Mouse (Mus musculus) MEL (cell line): ENCODE measurements around the gene Tenm3. TPM values are rescaled to one million over a fixed set of nuclear protein-coding genes. Genes with fewer than 3 reads are reported as not detected.

Source experiments
- DNase-seq: peaks from one replicate; pipeline ENCODE4 v3.0.0; 2011; ENCODE audit warnings: low read depth, low spot score
- H3K27ac ChIP-seq: 2 replicates; pipeline ENCODE4 v1.5.1; 2012; ENCODE audit warnings: low read depth, mild to moderate bottlenecking, control low read depth, low read length, moderate library complexity; ENCODE audit not compliant: control insufficient read depth
- H3K27me3 ChIP-seq, 2 experiments: fragments of 150-350 bp in 1 of 2; sonication (generic) in 1 of 2; 2 replicates each; pipeline ENCODE4 v1.6.1; 2012; ENCODE audit warnings: low read length in 2 of 2, mild to moderate bottlenecking in 2 of 2, improper control_type of control experiment in 1 of 2, moderate library complexity in 1 of 2; ENCODE audit not compliant: insufficient read depth in 2 of 2, control insufficient read depth in 1 of 2
- H3K36me3 ChIP-seq, 2 experiments: 2 replicates each; pipeline ENCODE4 v1.6.1; 2012 to 2014; ENCODE audit warnings: low read length in 2 of 2, improper control_type of control experiment in 1 of 2, inconsistent platforms in 1 of 2, mild to moderate bottlenecking in 1 of 2; ENCODE audit not compliant: insufficient read depth in 2 of 2, control insufficient read depth in 1 of 2
- H3K4me1 ChIP-seq, 2 experiments: fragments of 150-350 bp in 1 of 2; sonication (generic) in 1 of 2; 2 replicates each; pipeline ENCODE4 v1.6.1; 2012; ENCODE audit warnings: low read length in 2 of 2, improper control_type of control experiment in 1 of 2, mild to moderate bottlenecking in 1 of 2; ENCODE audit not compliant: insufficient read depth in 2 of 2, control insufficient read depth in 1 of 2
- H3K4me3 ChIP-seq, 2 experiments: fragments of 150-350 bp in 1 of 2; sonication (generic) in 1 of 2; 2 replicates each; pipeline ENCODE4 v1.5.1; 2012; ENCODE audit warnings: low read depth in 2 of 2, low read length in 2 of 2, mild to moderate bottlenecking in 2 of 2, moderate library complexity in 2 of 2, control low read depth in 1 of 2, improper control_type of control experiment in 1 of 2; ENCODE audit not compliant: control insufficient read depth in 1 of 2, insufficient read depth in 1 of 2
- H3K79me2 ChIP-seq: 2 replicates; pipeline ENCODE4 v1.6.1; 2012; ENCODE audit warnings: mild to moderate bottlenecking, low read length, moderate library complexity; ENCODE audit not compliant: control insufficient read depth, poor library complexity, insufficient read depth
- H3K9ac ChIP-seq: 2 replicates; pipeline ENCODE4 v1.6.1; 2012; ENCODE audit warnings: low read depth, mild to moderate bottlenecking, control low read depth, low read length, moderate library complexity; ENCODE audit not compliant: control insufficient read depth, poor library complexity, severe bottlenecking
- H3K9me3 ChIP-seq: fragments of 150-350 bp; sonication (generic); replicated peaks from 2 replicates; pipeline ENCODE4 v1.6.1; 2012; ENCODE audit warnings: mild to moderate bottlenecking, low read length, improper control_type of control experiment, moderate library complexity; ENCODE audit not compliant: insufficient read depth
- BHLHE40 ChIP-seq: IDR thresholded peaks from 2 replicates; pipeline ENCODE4 v1.6.1; 2012; ENCODE audit warnings: low read depth, mild to moderate bottlenecking, inconsistent platforms, low read length, improper control_type of control experiment, borderline replicate concordance
- CHD1 ChIP-seq: IDR thresholded peaks from 2 replicates; pipeline ENCODE4 v1.6.1; 2012; ENCODE audit warnings: low read depth, mild to moderate bottlenecking, inconsistent platforms, low read length, improper control_type of control experiment
- JUND ChIP-seq: IDR thresholded peaks from 2 replicates; pipeline ENCODE4 v1.6.1; 2011; ENCODE audit warnings: low read depth, mild to moderate bottlenecking, improper control_type of control experiment, low read length
- KAT2A ChIP-seq: conservative IDR thresholded peaks from 2 replicates; pipeline ENCODE4 v1.6.1; 2012; ENCODE audit warnings: low read depth, low read length, improper control_type of control experiment, inconsistent platforms
- MAZ ChIP-seq: IDR thresholded peaks from 2 replicates; pipeline ENCODE4 v1.6.1; 2012; ENCODE audit warnings: low read depth, mild to moderate bottlenecking, inconsistent platforms, low read length, improper control_type of control experiment
- MYC ChIP-seq: IDR thresholded peaks from 2 replicates; pipeline ENCODE4 v1.6.1; 2011; ENCODE audit warnings: low read depth, mild to moderate bottlenecking, low read length, improper control_type of control experiment, moderate library complexity
- NELFE ChIP-seq: IDR thresholded peaks from 2 replicates; pipeline ENCODE4 v1.6.1; 2011; ENCODE audit warnings: low read depth, low read length, improper control_type of control experiment
- NRF1 ChIP-seq: IDR thresholded peaks from 2 replicates; pipeline ENCODE4 v1.6.1; 2014; ENCODE audit warnings: low read depth, mild to moderate bottlenecking, inconsistent platforms, low read length, improper control_type of control experiment, moderate library complexity; ENCODE audit not compliant: poor library complexity, insufficient read depth, severe bottlenecking
- POLR2AphosphoS5 ChIP-seq: IDR thresholded peaks from 2 replicates; pipeline ENCODE4 v1.6.1; 2012; ENCODE audit warnings: low read depth, borderline replicate concordance, mild to moderate bottlenecking, inconsistent platforms, low read length, moderate library complexity, mixed read lengths
- RCOR1 ChIP-seq: IDR thresholded peaks from 2 replicates; pipeline ENCODE4 v1.6.1; 2012; ENCODE audit warnings: low read depth, mild to moderate bottlenecking, inconsistent platforms, low read length, improper control_type of control experiment
- SIN3A ChIP-seq: IDR thresholded peaks from 2 replicates; pipeline ENCODE4 v1.6.1; 2012; ENCODE audit warnings: low read length, improper control_type of control experiment, inconsistent platforms
- SMC3 ChIP-seq: IDR thresholded peaks from 2 replicates; pipeline ENCODE4 v1.6.1; 2011; ENCODE audit warnings: low read depth, low read length, improper control_type of control experiment
- TAL1 ChIP-seq: IDR thresholded peaks from 2 replicates; pipeline ENCODE4 v1.6.1; 2012; ENCODE audit warnings: mild to moderate bottlenecking, inconsistent platforms, low read length, moderate library complexity, mixed read lengths
- USF1 ChIP-seq: IDR thresholded peaks from 2 replicates; pipeline ENCODE4 v1.6.1; 2014; ENCODE audit warnings: low read depth, mild to moderate bottlenecking, inconsistent platforms, low read length, improper control_type of control experiment, moderate library complexity
- USF2 ChIP-seq, 2 experiments: IDR thresholded peaks; 2 replicates each; pipeline ENCODE4 v1.6.1; 2011 to 2012; ENCODE audit warnings: improper control_type of control experiment in 2 of 2, low read length in 2 of 2, borderline replicate concordance in 1 of 2, inconsistent platforms in 1 of 2, low read depth in 1 of 2, mild to moderate bottlenecking in 1 of 2; ENCODE audit not compliant: insufficient read depth in 1 of 2
- ZMIZ1 ChIP-seq: IDR thresholded peaks from 2 replicates; pipeline ENCODE4 v1.6.1; 2012; ENCODE audit warnings: low read depth, mild to moderate bottlenecking, inconsistent platforms, low read length, improper control_type of control experiment, moderate library complexity
- polyA plus RNA-seq, 2 experiments: library from polyadenylated mRNA; stranded (reverse) in 1 of 2; unstranded in 1 of 2; fragments of >175 nt in 1 of 2; fragments of >200 nt in 1 of 2; gene quantifications; 2 replicates each; pipeline versions ENCODE4 v1.2.1 to v1.2.4; 2012; ENCODE audit warnings: low replicate concordance in 2 of 2, low read depth in 1 of 2; ENCODE audit not compliant: insufficient read length in 2 of 2, insufficient read depth in 1 of 2, missing spikeins in 1 of 2
- total RNA-seq: library from RNA; depleted of rRNA; stranded (reverse); fragments of 300-350 nt; gene quantifications from 2 replicates; pipeline ENCODE4 v1.2.3, GENCODE M21; 2012

Tenm3 gene
- total and polyA plus RNA-seq, 3 experiments, result not detected

DNA sequence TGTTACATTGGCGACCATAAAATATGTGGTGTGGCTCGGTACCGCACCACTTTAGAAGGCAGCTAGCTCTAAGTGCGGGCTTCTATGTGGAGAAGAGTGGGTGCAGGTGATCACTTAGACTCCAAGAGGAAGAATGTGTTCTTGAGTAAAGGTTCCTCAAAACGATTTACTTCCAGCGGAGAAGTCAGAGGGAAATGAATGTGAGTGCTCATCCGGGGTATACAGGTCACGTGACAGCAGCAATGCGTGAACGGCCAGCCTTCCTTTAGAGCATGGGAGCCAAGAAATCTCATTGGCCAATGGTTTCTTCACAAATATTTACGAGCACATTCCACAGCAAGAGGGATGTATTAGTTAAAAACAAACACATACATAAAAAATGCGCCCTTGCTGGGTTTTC, 404.3 kb downstream of the Tenm3 start:
- H3K36me3 ChIP-seq, result no peaks in the 10 kb centered on the region

GRCm38 (mm10) chr8:48437523-48438207, 406.1 kb downstream of the Tenm3 start:
- no peaks in the 10 kb centered on the region for H3K4me1 ChIP-seq
- H3K79me2 ChIP-seq, result no peaks in the 10 kb centered on the region
- TF ChIP-seq TAL1 (no peak), NELFE (no peak), MAZ (no peak), ZMIZ1 (no peak), USF1 (no peak), SIN3A (no peak), SMC3 (no peak), NRF1 (no peak), CHD1 (no peak), RCOR1 (no peak), KAT2A (no peak)
- DNase-seq, result no peak
- no peak overlapping the region for H3K9ac ChIP-seq
- no peak overlapping the region for H3K27ac ChIP-seq
- no peak overlapping the region for H3K4me3 ChIP-seq
- no peaks in the 10 kb centered on the region for H3K27me3 ChIP-seq
- no peaks in the 10 kb centered on the region for H3K36me3 ChIP-seq
- H3K9me3 ChIP-seq, result no peaks in the 10 kb centered on the region

More for the DNA sequence above, 404.3 kb downstream of the Tenm3 start:
- Histone ChIP-seq H3K27me3 (no peaks in the 10 kb centered on the region), H3K4me1 (no peaks in the 10 kb centered on the region), H3K9me3 (no peaks in the 10 kb centered on the region), H3K27ac (no peak overlapping the region), H3K79me2 (no peaks in the 10 kb centered on the region), H3K4me3 (no peak overlapping the region), H3K9ac (no peak overlapping the region)
- no peak for DNase-seq
- no peak for TF ChIP-seq MYC
- TF ChIP-seq JUND, result no peak
- no peak for TF ChIP-seq SMC3
- TF ChIP-seq SIN3A, result no peak
- no peak for TF ChIP-seq POLR2AphosphoS5
- no peak for TF ChIP-seq USF1
- TF ChIP-seq USF2 (IDR thresholded peaks at IDR 0.05; ENCODE audit: borderline replicate concordance in 1 of 2, insufficient read depth in 1 of 2, low read depth in 1 of 2, low read length in 2 of 2), result no peak
- TF ChIP-seq BHLHE40, result no peak
- TF ChIP-seq NELFE, result no peak
